Comparison of ENCODE assay signal across 25 mouse cellular contexts in the genomic region with DNA sequence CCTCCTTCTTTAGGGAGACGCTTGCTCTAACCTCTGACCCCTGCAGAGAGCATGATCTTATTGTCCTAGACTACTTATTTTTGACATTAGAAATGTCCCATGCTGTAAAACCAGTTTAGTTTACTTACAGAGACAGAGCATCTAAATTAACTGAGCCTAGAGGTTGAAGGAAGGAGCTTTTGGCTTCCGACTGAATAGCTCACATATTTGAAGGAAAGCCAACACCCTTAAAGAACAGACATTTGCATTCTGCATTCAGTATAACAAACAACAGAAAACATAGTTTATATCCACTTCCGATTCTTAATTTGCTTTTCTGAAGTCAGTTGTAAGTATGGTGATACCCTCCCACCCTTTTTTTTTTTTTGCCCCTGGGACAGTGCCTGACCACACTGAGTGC.
DNase-seq lines count a peak whose midpoint lies in the region; ATAC-seq and TF ChIP-seq lines count a peak whose summit lies in the region.
"Had no signal": no experiment of that assay in that cellular context is flagged by ENCODE, and none has a peak within 500 bp of the region (broad histone marks: within the 10 kb centered on the region; RNA-seq: fewer than 3 reads in every experiment).

No protein-coding gene starts in this region.

- no peak overlapping the region for H3K27ac ChIP-seq in heart, embryonic 10.5 days
- no peak overlapping the region for H3K27ac ChIP-seq in lung, embryonic 14.5 days (ENCODE audit: low read depth)
- H3K27ac ChIP-seq in forebrain, embryonic 16.5 days (ENCODE audit: low read length), result no peak overlapping the region
- H3K27ac ChIP-seq: embryonic facial prominence, embryonic 13.5 days; forebrain, embryonic 10.5 days; forebrain, embryonic 13.5 days; gastrocnemius, adult 2 months; heart, embryonic 13.5 days; hindbrain, embryonic 15.5 days had no signal

- peak; percentile 1 for DNase-seq in heart, embryonic 10.5 days (ENCODE audit: low spot score)
- DNase-seq in heart, adult 9 months (ENCODE audit: low spot score in 2 of 2), result no peak
- peak; percentile 62 for DNase-seq in lung, embryonic 14.5 days
- no peak for DNase-seq in lung, postnatal 25 days (ENCODE audit: low spot score)
- peak; percentile 14 for DNase-seq in 3T3-L1 (ENCODE audit: low read depth, low spot score)
- DNase-seq in brain, embryonic 14.5 days (ENCODE audit: low read depth), result peak; percentile 6
- DNase-seq: adrenal gland, adult 8-10 months; adrenal gland, postnatal 25 days; cerebellum, adult 2 months; cerebellum, adult 9-11 months; cerebellum, postnatal 25 days; forebrain, postnatal 0 days; gastrocnemius, adult 2 months; gastrocnemius, postnatal 14 days; heart, adult 11 months; heart, postnatal 14 days; heart, postnatal 4 days had no signal

- no peak overlapping the region for H3K4me2 ChIP-seq in lung, embryonic 14.5 days
- no peak overlapping the region for H3K4me2 ChIP-seq in forebrain, embryonic 16.5 days (ENCODE audit: low read length)
- H3K4me2 ChIP-seq: embryonic facial prominence, embryonic 13.5 days; forebrain, embryonic 13.5 days; heart, embryonic 13.5 days; hindbrain, embryonic 15.5 days had no signal

- H3K4me3 ChIP-seq in heart, embryonic 10.5 days, result no peak overlapping the region
- no peak overlapping the region for H3K4me3 ChIP-seq in lung, embryonic 14.5 days (ENCODE audit: low read depth, low read length)
- no peak overlapping the region for H3K4me3 ChIP-seq in forebrain, embryonic 16.5 days (replicated peaks; ENCODE audit: low read length)
- H3K4me3 ChIP-seq: embryonic facial prominence, embryonic 13.5 days; forebrain, embryonic 10.5 days; forebrain, embryonic 13.5 days; gastrocnemius, adult 2 months; heart, embryonic 13.5 days; hindbrain, embryonic 15.5 days had no signal

- TF ChIP-seq POLR2A in brain, embryonic 14.5 days (IDR thresholded peaks at IDR 0.05; ENCODE audit: borderline replicate concordance, extremely low read depth, insufficient read depth, insufficient read length, poor library complexity, severe bottlenecking), result no peak

- TF ChIP-seq CTCF in lung, embryonic 14.5 days (IDR thresholded peaks at IDR 0.05; ENCODE audit: low read depth), result no peak
- no peak for TF ChIP-seq CTCF in brain, embryonic 14.5 days (IDR thresholded peaks at IDR 0.05; ENCODE audit: borderline replicate concordance, extremely low read depth, insufficient read depth, insufficient read length)

- WGBS in heart, embryonic 10.5 days, result 82% methylated on average over 3 of the region's 3 CpGs
- WGBS in lung, embryonic 14.5 days, result 50% methylated on average over 3 of the region's 3 CpGs
- WGBS in forebrain, embryonic 16.5 days, result 53% methylated on average over 3 of the region's 3 CpGs

- no peak for ATAC-seq in lung, embryonic 14.5 days (ENCODE audit: insufficient read depth)
- ATAC-seq in forebrain, embryonic 16.5 days, result no peak
- ATAC-seq: activated CD4-positive, CD25-positive, alpha-beta regulatory T cell, adult 4 months; CD4-positive, CD25-positive, alpha-beta regulatory T cell, adult 4 months; forebrain, embryonic 13.5 days; forebrain, postnatal 0 days had no signal

- no peak overlapping the region for H3K9ac ChIP-seq in lung, embryonic 14.5 days
- no peak overlapping the region for H3K9ac ChIP-seq in forebrain, embryonic 16.5 days (replicated peaks; ENCODE audit: low read depth, low read length)
- H3K9ac ChIP-seq: embryonic facial prominence, embryonic 13.5 days; forebrain, embryonic 13.5 days; forebrain, postnatal 0 days; heart, embryonic 13.5 days; hindbrain, embryonic 15.5 days had no signal

- no peaks in the 10 kb centered on the region for H3K4me1 ChIP-seq in heart, embryonic 10.5 days
- 0 out of 2 replicates have a peak, but pooled peaks cover 6% of the 10 kb centered on the region for H3K4me1 ChIP-seq in lung, embryonic 14.5 days (ENCODE audit: insufficient read depth)
- no peaks in the 10 kb centered on the region for H3K4me1 ChIP-seq in forebrain, embryonic 16.5 days (replicated peaks; ENCODE audit: control insufficient read depth, insufficient read depth, low read length)
- H3K4me1 ChIP-seq: forebrain, embryonic 10.5 days; forebrain, embryonic 13.5 days; heart, embryonic 13.5 days; hindbrain, embryonic 15.5 days had no signal

- H3K36me3 ChIP-seq in heart, embryonic 10.5 days, result no peaks in the 10 kb centered on the region
- H3K36me3 ChIP-seq in lung, embryonic 14.5 days (ENCODE audit: insufficient read depth), result no peaks in the 10 kb centered on the region
- no peaks in the 10 kb centered on the region for H3K36me3 ChIP-seq in forebrain, embryonic 16.5 days (ENCODE audit: control insufficient read depth, insufficient read depth)
- H3K36me3 ChIP-seq: embryonic facial prominence, embryonic 13.5 days; forebrain, embryonic 10.5 days; heart, embryonic 13.5 days; hindbrain, embryonic 15.5 days had no signal

- no peaks in the 10 kb centered on the region for H3K9me3 ChIP-seq in heart, embryonic 10.5 days
- H3K9me3 ChIP-seq in lung, embryonic 14.5 days (ENCODE audit: low read depth, low read length), result no peaks in the 10 kb centered on the region
- no peaks in the 10 kb centered on the region for H3K9me3 ChIP-seq in forebrain, embryonic 16.5 days (ENCODE audit: control insufficient read depth, low read length)
- H3K9me3 ChIP-seq: embryonic facial prominence, embryonic 13.5 days; forebrain, embryonic 10.5 days; forebrain, embryonic 13.5 days; heart, embryonic 13.5 days; hindbrain, embryonic 15.5 days had no signal

- no peaks in the 10 kb centered on the region for H3K27me3 ChIP-seq in heart, embryonic 10.5 days (ENCODE audit: insufficient read depth, poor library complexity, severe bottlenecking)
- H3K27me3 ChIP-seq in lung, embryonic 14.5 days (ENCODE audit: insufficient read depth, low read length), result no peaks in the 10 kb centered on the region
- H3K27me3 ChIP-seq in forebrain, embryonic 16.5 days (replicated peaks; ENCODE audit: control insufficient read depth, insufficient read depth, low read length), result no peaks in the 10 kb centered on the region
- H3K27me3 ChIP-seq: embryonic facial prominence, embryonic 13.5 days; forebrain, embryonic 13.5 days; heart, embryonic 13.5 days; hindbrain, embryonic 15.5 days had no signal

Comparison
In these comparisons a context has a peak if more than half of its experiments do, and no peak if none do; other contexts are left out.
1. DNase-seq: peak in heart, embryonic 10.5 days (single experiment), lung, embryonic 14.5 days (single experiment), 3T3-L1 (single experiment) and brain, embryonic 14.5 days (single experiment); none in heart, adult 9 months (0 of 2) and lung, postnatal 25 days (single experiment).